Mouse (Mus musculus) liver, adult 2 months (tissue): Measurements from ENCODE around the gene Parm1. TPM values are rescaled to one million over a fixed set of nuclear protein-coding genes. Genes with fewer than 3 reads are reported as not detected.

ENCODE experiments used
- DNase-seq: peaks from one replicate; pipeline ENCODE4 v3.0.0-alpha.2; 2011; ENCODE audit warnings: low read depth, low spot score; ENCODE audit errors: extremely low read depth
- H3K27ac ChIP-seq: fragments of 200-500 bp; replicated peaks from 2 replicates; pipeline ENCODE4 v1.5.1; 2012; ENCODE audit warnings: low read depth, mild to moderate bottlenecking, control low read depth, inconsistent platforms, low read length; ENCODE audit not compliant: insufficient read depth
- H3K27me3 ChIP-seq: fragments of 200-500 bp; 2 replicates; pipeline ENCODE4 v1.6.1; 2012; ENCODE audit warnings: mild to moderate bottlenecking, moderate library complexity, low read length, inconsistent platforms; ENCODE audit not compliant: control insufficient read depth, insufficient read depth
- H3K36me3 ChIP-seq: fragments of 200-500 bp; 2 replicates; pipeline ENCODE4 v1.6.1; 2012; ENCODE audit warnings: low read length, inconsistent platforms; ENCODE audit not compliant: control insufficient read depth, insufficient read depth
- H3K4me1 ChIP-seq: fragments of 200-500 bp; 2 replicates; pipeline ENCODE4 v1.6.1; 2011; ENCODE audit warnings: low read length; ENCODE audit not compliant: control insufficient read depth, insufficient read depth
- H3K4me3 ChIP-seq: fragments of 200-500 bp; 2 replicates; pipeline ENCODE4 v1.5.1; 2011; ENCODE audit warnings: low read depth, mild to moderate bottlenecking, control low read depth, low read length, moderate library complexity; ENCODE audit not compliant: insufficient read depth
- H3K79me2 ChIP-seq: fragments of 200-500 bp; 2 replicates; pipeline ENCODE4 v1.6.1; 2012; ENCODE audit warnings: inconsistent platforms, mild to moderate bottlenecking, low read length, moderate library complexity; ENCODE audit not compliant: control insufficient read depth, insufficient read depth
- H3K9ac ChIP-seq: fragments of 200-500 bp; 2 replicates; pipeline ENCODE4 v1.6.1; 2012; ENCODE audit warnings: low read depth, mild to moderate bottlenecking, control low read depth, inconsistent platforms, low read length
- CTCF ChIP-seq: fragments of 200-500 bp; IDR thresholded peaks from 2 replicates; pipeline ENCODE4 v1.5.1; 2011; ENCODE audit warnings: low read depth, low read length, control low read depth
- POLR2A ChIP-seq: fragments of 200-500 bp; IDR thresholded peaks from 2 replicates; pipeline ENCODE4 v1.6.1; 2011; ENCODE audit warnings: low read length, control low read depth; ENCODE audit not compliant: insufficient read depth; ENCODE audit errors: extremely low read depth
- whole genome bisulfite sequencing: fragments of 180-500 bp; shearing (Covaris S2); methylation state at CpG from one replicate; pipeline ENCODE4 v1.1.7; 2018; 5-methylcytosine and 5-hydroxymethylcytosine counted together
- polyA plus RNA-seq: library from polyadenylated mRNA; depleted of rRNA; stranded (reverse); fragments of >200 nt; gene quantifications from 2 replicates; pipeline ENCODE4 v1.2.3, GENCODE M21; 2012; rRNA removed
- total RNA-seq: library from RNA; depleted of rRNA; stranded (reverse); fragments of >200 nt; gene quantifications from 2 replicates; pipeline ENCODE4 v1.2.3, GENCODE M21; 2014; rRNA removed

Parm1 gene
- total and polyA plus RNA-seq, 2 experiments: under 0.01 to 0.05 TPM

GRCm38 (mm10) chr5:91669235-91669634 is 151.8 kb downstream of the Parm1 start:
- H3K4me3 ChIP-seq: no peak overlapping the region
- H3K27ac ChIP-seq: no peak overlapping the region
- WGBS: 87% methylated on average over 4 of the region's 4 CpGs
- TF ChIP-seq POLR2A (no peak), CTCF (no peak)
- no peaks in the 10 kb centered on the region for H3K27me3 ChIP-seq
- no peaks in the 10 kb centered on the region for H3K4me1 ChIP-seq
- no peaks in the 10 kb centered on the region for H3K36me3 ChIP-seq
- no peaks in the 10 kb centered on the region for H3K79me2 ChIP-seq
- DNase-seq: no peak
- H3K9ac ChIP-seq: no peak overlapping the region

Other genes with a start within 250 kb of the Parm1 start
- gene Btc, start 114.6 kb upstream of the Parm1 start, total RNA-seq: 1.9 and 2.7 TPM in 2 replicates
- 0.31 and 0.49 TPM in 2 replicates for gene Btc, start 114.6 kb upstream of the Parm1 start, polyA plus RNA-seq